Mouse (Mus musculus) intestine, postnatal 0 days (tissue): ENCODE measurements at regions not wholly inside any gene's neighbourhood (a gene's known extent, or its start where the extent isn't known, plus 50 kb on each side); places are given as distances from the start of the nearest gene placed in this dataset.

Source experiments
- ATAC-seq: fragments of 200-750 bp; cut with Nextera tagmentation; 2 replicates; pipeline ENCODE4 v1.8.0; 2017; ENCODE audit warnings: mild to moderate bottlenecking, moderate TSS enrichment, moderate library complexity
- H3K27ac ChIP-seq: fragments of 300-500 bp; sonication (generic); 2 replicates; pipeline ENCODE4 v1.5.1; 2014; ENCODE audit warnings: mild to moderate bottlenecking, low read depth, low read length, moderate library complexity
- H3K27me3 ChIP-seq: fragments of 300-500 bp; sonication (generic); replicated peaks from 2 replicates; pipeline ENCODE4 v1.6.1; 2014; ENCODE audit warnings: low read length, mixed read lengths; ENCODE audit not compliant: control insufficient read depth, insufficient read depth
- H3K36me3 ChIP-seq: fragments of 300-500 bp; sonication (generic); 2 replicates; pipeline ENCODE4 v1.6.1; 2014; ENCODE audit warnings: mild to moderate bottlenecking, moderate library complexity; ENCODE audit not compliant: control insufficient read depth, insufficient read depth
- H3K4me1 ChIP-seq: fragments of 300-500 bp; sonication (generic); replicated peaks from 2 replicates; pipeline ENCODE4 v1.6.1; 2014; ENCODE audit warnings: antibody characterized with exemption, low read length, mixed read lengths; ENCODE audit not compliant: control insufficient read depth, insufficient read depth
- H3K4me2 ChIP-seq: fragments of 300-500 bp; sonication (generic); replicated peaks from 2 replicates; pipeline ENCODE4 v1.6.1; 2014; ENCODE audit warnings: low read depth, mild to moderate bottlenecking, moderate library complexity
- H3K4me3 ChIP-seq: fragments of 300-500 bp; sonication (generic); 2 replicates; pipeline ENCODE4 v1.5.1; 2014; ENCODE audit warnings: low read depth, low read length
- H3K9ac ChIP-seq: fragments of 300-500 bp; sonication (generic); 2 replicates; pipeline ENCODE4 v1.6.1; 2014; ENCODE audit warnings: mild to moderate bottlenecking, low read depth, low read length
- H3K9me3 ChIP-seq: fragments of 300-500 bp; sonication (generic); 2 replicates; pipeline ENCODE4 v1.6.1; 2016; ENCODE audit warnings: mixed run types; ENCODE audit not compliant: control insufficient read depth
- CTCF ChIP-seq: sonication (generic); IDR thresholded peaks from 2 replicates; pipeline ENCODE4 v1.5.1; 2016; ENCODE audit warnings: low read depth, mild to moderate bottlenecking, control low read depth, antibody characterized with exemption, moderate library complexity
- WGBS: fragments of 180-500 bp; shearing (Covaris S2); extraction: QIAGEN DNeasy Blood & Tissue Kit; methylation state at CpG from one replicate; pipeline ENCODE4 v1.1.7; 2014; 5-methylcytosine and 5-hydroxymethylcytosine counted together

- H3K36me3 ChIP-seq: no peaks in the 10 kb centered on the region
- H3K27ac ChIP-seq: no peak overlapping the region
- no peaks in the 10 kb centered on the region for H3K9me3 ChIP-seq
- 21% methylated on average over 2 of the region's 2 CpGs for WGBS
- no peaks in the 10 kb centered on the region for H3K4me1 ChIP-seq
- no peak overlapping the region for H3K4me3 ChIP-seq
- ATAC-seq: no peak
- H3K4me2 ChIP-seq: no peak overlapping the region
- no peak overlapping the region for H3K9ac ChIP-seq
- TF ChIP-seq CTCF: no peak
- no peaks in the 10 kb centered on the region for H3K27me3 ChIP-seq
Measured at GRCm38 (mm10) chr10:98292140-98292539, 565.6 kb upstream of the C030005K15Rik start.

GRCm38 (mm10) chr10:98305667-98306066, 579.1 kb upstream of the C030005K15Rik start:
- Histone ChIP-seq H3K4me1 (no peaks in the 10 kb centered on the region), H3K4me2 (no peak overlapping the region), H3K9me3 (no peaks in the 10 kb centered on the region), H3K27me3 (no peaks in the 10 kb centered on the region), H3K36me3 (no peaks in the 10 kb centered on the region), H3K27ac (no peak overlapping the region), H3K4me3 (no peak overlapping the region), H3K9ac (no peak overlapping the region)
- TF ChIP-seq CTCF: no peak
- 100% methylated on average over 1 of the region's 1 CpGs for WGBS
- no peak for ATAC-seq

- H3K4me2 ChIP-seq: no peak overlapping the region
- H3K27ac ChIP-seq: no peak overlapping the region
- no peaks in the 10 kb centered on the region for H3K9me3 ChIP-seq
- no peak overlapping the region for H3K4me3 ChIP-seq
- H3K9ac ChIP-seq: no peak overlapping the region
- no peaks in the 10 kb centered on the region for H3K36me3 ChIP-seq
- no peaks in the 10 kb centered on the region for H3K4me1 ChIP-seq
- no peaks in the 10 kb centered on the region for H3K27me3 ChIP-seq
- TF ChIP-seq CTCF: no peak
- ATAC-seq: no peak
- 81% methylated on average over 3 of the region's 3 CpGs for WGBS
Measured at GRCm38 (mm10) chr10:98309667-98310066, 583.1 kb upstream of the C030005K15Rik start.

DNA sequence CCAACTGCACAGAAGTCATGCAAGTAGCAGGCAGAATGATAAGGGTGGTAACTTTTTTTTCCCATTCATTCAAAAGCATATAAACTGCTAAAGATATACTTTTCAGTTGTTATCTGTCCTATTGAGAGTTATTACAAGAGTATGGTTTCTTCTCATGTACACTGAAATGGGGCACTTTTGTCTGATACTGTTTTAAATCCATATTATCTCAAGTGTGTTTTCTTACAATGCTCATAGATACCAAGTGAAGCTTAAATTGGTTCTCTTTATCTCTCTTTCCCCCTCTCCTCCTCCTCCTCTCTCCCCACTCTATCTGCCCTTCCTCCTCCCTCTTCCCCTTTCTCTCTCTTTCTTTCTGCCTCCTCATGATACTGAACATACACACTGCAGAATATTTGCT, 584.8 kb upstream of the C030005K15Rik start:
- no peak for TF ChIP-seq CTCF
- no peaks in the 10 kb centered on the region for H3K36me3 ChIP-seq
- no peaks in the 10 kb centered on the region for H3K9me3 ChIP-seq
- H3K4me3 ChIP-seq: no peak overlapping the region
- H3K4me1 ChIP-seq: no peaks in the 10 kb centered on the region
- no peak overlapping the region for H3K9ac ChIP-seq
- ATAC-seq: no peak
- no peak overlapping the region for H3K4me2 ChIP-seq
- no peaks in the 10 kb centered on the region for H3K27me3 ChIP-seq
- H3K27ac ChIP-seq: no peak overlapping the region

GRCm38 (mm10) chr10:98318416-98318815, 591.9 kb upstream of the C030005K15Rik start:
- Histone ChIP-seq H3K4me2 (no peak overlapping the region), H3K4me3 (no peak overlapping the region), H3K9ac (no peak overlapping the region), H3K9me3 (no peaks in the 10 kb centered on the region), H3K27me3 (no peaks in the 10 kb centered on the region), H3K36me3 (no peaks in the 10 kb centered on the region), H3K4me1 (no peaks in the 10 kb centered on the region), H3K27ac (no peak overlapping the region)
- ATAC-seq: no peak
- 73% methylated on average over 2 of the region's 2 CpGs for WGBS
- TF ChIP-seq CTCF: no peak

- ATAC-seq: no peak
- WGBS: 88% methylated on average over 5 of the region's 5 CpGs
- no peak overlapping the region for H3K4me3 ChIP-seq
- no peaks in the 10 kb centered on the region for H3K27me3 ChIP-seq
- TF ChIP-seq CTCF: no peak
- no peak overlapping the region for H3K9ac ChIP-seq
- H3K4me2 ChIP-seq: no peak overlapping the region
- H3K27ac ChIP-seq: no peak overlapping the region
- no peaks in the 10 kb centered on the region for H3K9me3 ChIP-seq
- no peaks in the 10 kb centered on the region for H3K4me1 ChIP-seq
- no peaks in the 10 kb centered on the region for H3K36me3 ChIP-seq
Measured at GRCm38 (mm10) chr10:98323846-98324245, 590.4 kb upstream of the Atp2b1 start.

DNA sequence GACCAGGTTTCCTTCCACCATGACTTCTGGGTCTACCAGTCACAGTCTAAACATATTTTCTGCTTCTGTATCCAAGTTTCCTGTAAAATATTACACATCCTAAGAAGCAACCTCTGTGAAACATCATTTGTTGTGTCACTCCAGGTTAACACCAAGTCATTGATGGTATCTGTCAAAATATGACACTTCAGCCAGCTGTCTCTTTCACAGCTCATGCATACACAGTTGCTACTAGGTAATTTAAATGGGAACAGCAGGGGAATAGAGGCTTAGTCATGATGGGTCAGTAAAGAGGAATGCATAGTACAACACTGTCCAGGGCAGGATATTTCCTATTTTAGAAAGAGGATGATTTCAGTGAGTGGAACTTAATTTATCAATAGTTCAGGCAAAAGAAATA, 589.6 kb upstream of the Atp2b1 start:
- ATAC-seq: no peak
- Histone ChIP-seq H3K27me3 (no peaks in the 10 kb centered on the region), H3K9ac (no peak overlapping the region), H3K4me3 (no peak overlapping the region), H3K4me2 (no peak overlapping the region), H3K9me3 (no peaks in the 10 kb centered on the region), H3K36me3 (no peaks in the 10 kb centered on the region), H3K27ac (no peak overlapping the region), H3K4me1 (no peaks in the 10 kb centered on the region)
- TF ChIP-seq CTCF: no peak
